ENCODE assay signal across 11 mouse cellular contexts in genomic region chr8:125174237-125174636, GRCm38 (mm10).
A peak's percentile ranks its signal among the peaks of the same experiment; 100 is the strongest.
DNase-seq lines count a peak whose midpoint lies in the region; ATAC-seq and TF ChIP-seq lines count a peak whose summit lies in the region.
"Had no signal": no experiment of that assay in that cellular context is flagged by ENCODE, and none has a peak within 500 bp of the region (broad histone marks: within the 10 kb centered on the region; RNA-seq: fewer than 3 reads in every experiment).

No protein-coding gene starts in this region.

- no peak overlapping the region for H3K27ac ChIP-seq in thymus, adult 2 months (ENCODE audit: control insufficient read depth, insufficient read depth, low read length)
- no peak overlapping the region for H3K27ac ChIP-seq in intestine, postnatal 0 days (ENCODE audit: low read depth, low read length)
- H3K27ac ChIP-seq in intestine, embryonic 16.5 days (ENCODE audit: low read length) = no peak overlapping the region
- H3K27ac ChIP-seq: intestine, embryonic 15.5 days; liver, embryonic 14.5 days had no signal

- H3K27me3 ChIP-seq in thymus, adult 2 months (ENCODE audit: control insufficient read depth, insufficient read depth, low read length) = no peaks in the 10 kb centered on the region
- no peaks in the 10 kb centered on the region for H3K27me3 ChIP-seq in intestine, postnatal 0 days (replicated peaks; ENCODE audit: control insufficient read depth, insufficient read depth, low read length)
- H3K27me3 ChIP-seq in intestine, embryonic 16.5 days (replicated peaks; ENCODE audit: control insufficient read depth, insufficient read depth, low read length) = no peaks in the 10 kb centered on the region
- H3K27me3 ChIP-seq: intestine, embryonic 15.5 days had no signal

- H3K4me3 ChIP-seq in lung, adult 2 months (replicated peaks; ENCODE audit: extremely low read depth, low read depth, low read length) = no peak overlapping the region
- no peak overlapping the region for H3K4me3 ChIP-seq in thymus, adult 2 months (ENCODE audit: control insufficient read depth, insufficient read depth, low read length)
- H3K4me3 ChIP-seq in intestine, postnatal 0 days (ENCODE audit: low read depth, low read length) = no peak overlapping the region
- H3K4me3 ChIP-seq in intestine, embryonic 16.5 days (ENCODE audit: low read length) = no peak overlapping the region
- H3K4me3 ChIP-seq: intestine, embryonic 15.5 days had no signal

- H3K36me3 ChIP-seq in thymus, adult 2 months (ENCODE audit: control insufficient read depth, insufficient read depth, low read length) = no peaks in the 10 kb centered on the region
- no peaks in the 10 kb centered on the region for H3K36me3 ChIP-seq in intestine, postnatal 0 days (ENCODE audit: control insufficient read depth, insufficient read depth)
- no peaks in the 10 kb centered on the region for H3K36me3 ChIP-seq in intestine, embryonic 16.5 days (ENCODE audit: control insufficient read depth, insufficient read depth, low read length)
- H3K36me3 ChIP-seq: intestine, embryonic 15.5 days had no signal

- no peak overlapping the region for H3K4me2 ChIP-seq in intestine, postnatal 0 days (replicated peaks; ENCODE audit: low read depth)
- H3K4me2 ChIP-seq in intestine, embryonic 16.5 days (ENCODE audit: low read depth, low read length) = no peak overlapping the region
- H3K4me2 ChIP-seq: intestine, embryonic 15.5 days had no signal

- intact Hi-C loops in heart, postnatal 10 days (cut with DNase I) = no loop called here

- no peak overlapping the region for H3K9ac ChIP-seq in intestine, postnatal 0 days (ENCODE audit: low read depth, low read length)
- H3K9ac ChIP-seq in intestine, embryonic 16.5 days (ENCODE audit: low read depth, low read length) = no peak overlapping the region
- H3K9ac ChIP-seq: intestine, embryonic 15.5 days; liver, embryonic 14.5 days had no signal

- WGBS in lung, adult 2 months = 62% methylated on average over 7 of the region's 7 CpGs
- 95% methylated on average over 7 of the region's 7 CpGs for WGBS in thymus, adult 2 months
- WGBS in intestine, postnatal 0 days = 67% methylated on average over 7 of the region's 7 CpGs
- 61% methylated on average over 7 of the region's 7 CpGs for WGBS in intestine, embryonic 16.5 days

- no peaks in the 10 kb centered on the region for H3K9me3 ChIP-seq in intestine, postnatal 0 days (ENCODE audit: control insufficient read depth)
- H3K9me3 ChIP-seq in intestine, embryonic 16.5 days (ENCODE audit: control insufficient read depth, low read length) = no peaks in the 10 kb centered on the region
- H3K9me3 ChIP-seq: intestine, embryonic 15.5 days had no signal

- TF ChIP-seq CTCF in lung, adult 2 months (IDR thresholded peaks at IDR 0.05; ENCODE audit: insufficient read depth, low read length) = no peak
- no peak for TF ChIP-seq CTCF in thymus, adult 2 months (IDR thresholded peaks at IDR 0.05; ENCODE audit: borderline replicate concordance, control insufficient read depth, extremely low read depth, insufficient read depth, low read length, poor library complexity)
- no peak for TF ChIP-seq CTCF in intestine, postnatal 0 days (IDR thresholded peaks at IDR 0.05; ENCODE audit: low read depth)

- peak; percentile 51 to 54 for DNase-seq in lung, adult 18-20 months
- DNase-seq in lung, adult 2 months = no peak
- DNase-seq in fibroblast of lung, adult 2 months (ENCODE audit: low read depth) = peak; percentile 17
- DNase-seq in heart, postnatal 10 days = peak; percentile 70 to 77
- peak; percentile 49 to 82 for DNase-seq in lung, postnatal 4 days
- no peak for DNase-seq in thymus, adult 2 months

- peaks cover 2% of the 10 kb centered on the region; the same call in 1 of the 2 replicates for H3K4me1 ChIP-seq in lung, adult 2 months (ENCODE audit: control insufficient read depth, insufficient read depth, low read length)
- no peaks in the 10 kb centered on the region for H3K4me1 ChIP-seq in thymus, adult 2 months (replicated peaks; ENCODE audit: control insufficient read depth, insufficient read depth, low read length)
- H3K4me1 ChIP-seq in intestine, postnatal 0 days (replicated peaks; ENCODE audit: control insufficient read depth, insufficient read depth, low read length) = no peaks in the 10 kb centered on the region
- no peaks in the 10 kb centered on the region for H3K4me1 ChIP-seq in intestine, embryonic 16.5 days (ENCODE audit: control insufficient read depth, insufficient read depth, low read length)
- H3K4me1 ChIP-seq: intestine, embryonic 15.5 days had no signal

- ATAC-seq in intestine, postnatal 0 days = no peak
- no peak for ATAC-seq in intestine, embryonic 16.5 days
- ATAC-seq: forebrain, embryonic 16.5 days; intestine, embryonic 15.5 days had no signal

- no peak for TF ChIP-seq POLR2A in lung, adult 2 months (IDR thresholded peaks at IDR 0.05; ENCODE audit: borderline replicate concordance, extremely low read depth, low read depth, low read length)
- TF ChIP-seq POLR2A in thymus, adult 2 months (IDR thresholded peaks at IDR 0.05; ENCODE audit: control insufficient read depth, extremely low read depth, insufficient read depth, low read length, poor library complexity) = no peak

Comparison
In these comparisons a context has a peak if more than half of its experiments do, and no peak if none do; other contexts are left out.
1. DNase-seq: peak in lung, adult 18-20 months (2 of 2), fibroblast of lung, adult 2 months (single experiment), heart, postnatal 10 days (2 of 2) and lung, postnatal 4 days (2 of 2); none in lung, adult 2 months (single experiment) and thymus, adult 2 months (single experiment).